Mouse (Mus musculus): ENCODE measurements around the gene Smarcad1. TPM values are rescaled to one million over a fixed set of nuclear protein-coding genes. Genes with fewer than 3 reads are reported as not detected.

Smarcad1 gene
- 28.8 and 29.4 TPM in 2 replicates for polyA plus RNA-seq (2015; fragmentation: Nextera tagmentation; extraction: Ambion mirVana)

GRCm38 (mm10) chr6:65042491-65043171 is at the start of gene Smarcad1:
Gene Smarcad1, plus strand, starts transcription at chr6:65042583.

GRCm38 (mm10) chr6:65144621-65145205 is 102.3 kb downstream of the Smarcad1 start, which contains the start of gene Hpgds:
Gene Hpgds, minus strand, starts transcription at chr6:65144908.

Other genes with a start within 250 kb of the Smarcad1 start
- 7.4 and 7.5 TPM in 2 replicates for gene Hpgds, start 102.3 kb downstream of the Smarcad1 start, polyA plus RNA-seq (2015; fragmentation: Nextera tagmentation; extraction: Ambion mirVana)

Data from skeletal muscle tissue, postnatal 0 days (tissue).